Mouse (Mus musculus) right cerebral cortex, postnatal 4 days (tissue): Measurements from ENCODE around the gene Ccne1.
"Not testable (repeated sequence)": the region's sequence is repeated elsewhere in the genome, so short reads cannot be mapped to it uniquely, and the experiment has no call there.

Experiments used
- DNase-seq: peaks from one replicate; pipeline ENCODE4 v3.0.0-alpha.2; 2022

Gene Ccne1

GRCm38 (mm10) chr7:38107371-38108259 lies at the start of gene Ccne1:
TSS of gene Ccne1 (minus strand) at chr7:38107534.
- peak; percentile 99 for DNase-seq

- DNase-seq: no peak
Measured at GRCm38 (mm10) chr7:38155829-38156228, 48.5 kb upstream of the Ccne1 start.

GRCm38 (mm10) chr7:38152571-38152970 lies 45.2 kb upstream of the Ccne1 start:
- no peak for DNase-seq

GRCm38 (mm10) chr7:38151706-38152312 lies 44.5 kb upstream of the Ccne1 start:
- DNase-seq: peak; percentile 36

GRCm38 (mm10) chr7:38147477-38147876 lies 40.1 kb upstream of the Ccne1 start:
- DNase-seq: no peak

GRCm38 (mm10) chr7:38141747-38142545 lies 34.6 kb upstream of the Ccne1 start:
- DNase-seq: peak; percentile 95

GRCm38 (mm10) chr7:38140324-38140723 lies 33.0 kb upstream of the Ccne1 start:
- DNase-seq: peak; percentile 43

DNA sequence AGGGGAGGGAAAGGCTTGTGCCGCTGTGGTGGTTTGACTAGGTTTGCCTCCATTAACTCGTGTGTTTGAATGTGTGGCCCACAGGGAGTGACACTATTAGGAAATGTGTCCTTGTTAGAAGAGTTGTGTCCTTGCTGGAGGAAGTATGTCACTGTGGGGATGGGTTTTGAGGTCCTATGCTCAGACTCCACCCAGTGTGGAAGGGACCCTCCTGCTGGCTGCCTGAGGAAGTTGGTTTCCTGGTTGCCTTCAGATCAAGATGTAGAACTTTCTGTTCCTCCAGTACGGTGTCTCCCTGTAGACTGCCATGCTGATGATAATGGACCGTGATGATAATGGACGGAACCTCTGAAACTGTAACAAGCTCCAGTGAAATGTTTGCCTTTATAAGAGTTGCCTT lies 27.1 kb upstream of the Ccne1 start:
- no peak for DNase-seq

DNA sequence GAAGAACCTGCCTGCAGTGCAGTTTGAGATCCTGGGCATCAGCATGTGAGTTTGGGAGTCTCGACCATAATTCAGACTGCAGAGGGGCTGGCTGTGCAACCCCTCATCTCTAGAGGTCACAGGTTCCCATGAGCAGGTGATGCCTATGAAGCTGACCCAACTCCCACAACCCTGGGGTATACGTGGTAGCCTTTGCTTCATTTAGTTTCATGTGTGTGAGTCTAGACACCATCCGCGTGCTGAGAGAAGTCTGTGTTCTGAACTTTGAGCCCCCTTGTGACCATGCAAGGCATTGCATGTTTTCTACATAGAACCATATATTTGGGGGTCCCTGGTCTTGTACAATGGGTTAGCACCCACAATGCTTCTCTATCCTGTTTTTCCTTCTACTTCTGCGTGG lies 23.9 kb upstream of the Ccne1 start:
- peak; percentile 55 for DNase-seq

DNA sequence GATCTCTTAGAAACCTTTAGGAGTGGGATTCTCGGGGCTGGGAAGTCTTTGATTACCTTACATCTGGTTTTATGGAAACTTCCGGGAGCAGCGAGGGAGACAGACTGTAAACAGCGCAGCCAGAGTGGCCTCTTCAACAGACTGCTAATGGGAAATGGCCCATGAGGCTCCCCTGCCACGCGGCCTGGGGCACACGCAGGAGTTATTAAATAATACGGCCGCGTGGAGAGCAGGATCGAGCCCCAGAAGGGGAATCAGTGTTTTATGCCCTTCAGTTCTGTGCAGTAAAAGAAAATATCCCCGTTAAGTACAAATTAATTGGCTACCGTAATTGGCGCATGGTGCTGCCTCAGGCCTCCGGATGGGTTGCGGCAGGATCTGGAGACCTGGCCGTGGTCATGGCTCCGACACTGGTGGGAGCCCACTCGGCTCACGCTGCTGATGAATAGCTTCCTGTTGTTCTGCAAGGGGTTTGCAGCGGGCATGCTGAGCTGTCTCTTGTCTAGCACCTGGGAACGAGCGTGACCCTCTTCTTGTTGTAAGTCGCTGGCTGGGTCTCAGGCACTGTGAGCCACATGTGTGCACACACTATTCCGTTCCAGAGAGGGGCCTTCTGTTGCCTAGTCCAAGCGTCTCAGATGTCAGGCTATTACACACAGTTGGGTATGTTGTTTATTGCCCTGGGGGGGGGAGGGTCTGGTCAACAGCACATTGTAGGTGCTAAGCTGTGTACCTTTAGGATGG lies 22.8 kb upstream of the Ccne1 start:
- no peak for DNase-seq

DNA sequence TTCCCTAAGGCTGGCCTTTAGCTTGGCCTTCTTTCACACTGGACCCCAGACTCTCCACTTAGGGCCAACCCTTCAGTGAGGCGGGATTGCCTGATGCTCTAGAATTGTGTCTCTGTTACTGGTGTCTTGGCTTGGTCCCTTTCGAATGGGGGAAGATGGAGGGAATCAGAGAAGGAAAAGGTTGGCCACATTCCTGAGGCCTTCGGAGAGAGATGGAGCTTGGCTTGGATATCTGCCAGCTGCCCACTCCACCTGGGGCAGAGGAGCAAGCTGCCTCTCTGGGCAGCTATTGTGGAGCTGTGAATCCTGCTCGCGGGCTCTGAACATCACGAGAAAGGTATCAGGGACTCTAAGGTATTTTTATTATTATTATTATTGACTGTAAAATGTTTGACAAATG lies 22.2 kb upstream of the Ccne1 start:
- DNase-seq: no peak

GRCm38 (mm10) chr7:38128256-38128655 lies 20.9 kb upstream of the Ccne1 start:
- not testable (repeated sequence) for DNase-seq

GRCm38 (mm10) chr7:38125565-38126159 lies 18.3 kb upstream of the Ccne1 start:
- DNase-seq: peak; percentile 34

- not testable (repeated sequence) for DNase-seq
Measured at GRCm38 (mm10) chr7:38124164-38124563, 16.8 kb upstream of the Ccne1 start.

- no peak for DNase-seq
Measured at GRCm38 (mm10) chr7:38118594-38118993, 11.3 kb upstream of the Ccne1 start.

- no peak for DNase-seq
Measured at GRCm38 (mm10) chr7:38112451-38112850, 5.1 kb upstream of the Ccne1 start.

- no peak for DNase-seq
Measured at GRCm38 (mm10) chr7:38111996-38112395, 4.7 kb upstream of the Ccne1 start.

- no peak for DNase-seq
Measured at GRCm38 (mm10) chr7:38108260-38108632, 912 bp upstream of the Ccne1 start.

DNA sequence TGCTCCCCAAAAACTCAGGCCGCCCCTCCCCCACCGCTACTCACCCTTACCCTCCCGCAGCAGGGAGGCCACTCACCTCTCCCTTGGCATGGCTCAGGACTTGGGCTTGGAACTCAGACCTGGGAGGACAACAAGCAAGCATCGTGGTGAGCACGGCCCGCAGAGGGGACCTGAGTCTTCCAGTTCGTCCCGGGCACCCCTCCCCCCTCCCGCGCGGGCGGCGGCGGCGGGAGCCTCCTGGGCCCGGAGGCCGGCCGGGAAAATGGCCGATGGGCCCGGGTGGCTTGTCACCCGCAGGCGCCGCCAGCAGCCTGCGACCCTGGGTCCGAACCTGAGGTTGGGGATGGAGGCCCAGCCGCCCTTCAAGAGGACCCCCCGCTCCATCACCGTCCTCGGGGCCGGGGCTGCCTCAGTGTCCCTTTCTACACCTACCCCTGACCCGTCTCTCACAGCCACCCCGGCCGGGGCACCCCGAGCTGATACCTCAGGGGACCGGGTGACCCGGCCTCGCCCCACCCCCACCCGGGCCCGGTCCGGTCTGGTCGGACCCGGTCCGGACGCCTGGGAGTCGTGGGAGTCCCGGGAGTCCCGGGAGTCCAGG lies 523 bp downstream of the Ccne1 start:
- DNase-seq: peak; percentile 39

DNA sequence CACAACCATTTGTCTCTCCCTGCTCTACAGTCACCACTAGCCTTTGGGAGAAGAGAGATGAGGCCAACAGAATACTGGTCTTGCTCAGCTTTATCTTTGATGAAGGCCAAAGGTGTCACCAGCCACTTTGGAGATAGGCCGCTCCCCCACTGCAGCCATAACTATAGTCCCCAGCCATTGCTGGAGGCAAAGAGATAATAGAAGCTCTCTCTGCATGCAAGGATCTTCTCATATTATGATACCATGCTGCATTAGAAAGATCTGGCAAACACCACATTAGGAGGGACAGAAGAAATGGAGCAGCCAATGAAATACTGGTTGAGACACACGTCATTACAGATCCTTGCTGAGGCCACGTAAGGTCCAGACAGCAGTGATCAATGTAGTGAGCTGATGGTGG lies 2.0 kb downstream of the Ccne1 start:
- no peak for DNase-seq

DNA sequence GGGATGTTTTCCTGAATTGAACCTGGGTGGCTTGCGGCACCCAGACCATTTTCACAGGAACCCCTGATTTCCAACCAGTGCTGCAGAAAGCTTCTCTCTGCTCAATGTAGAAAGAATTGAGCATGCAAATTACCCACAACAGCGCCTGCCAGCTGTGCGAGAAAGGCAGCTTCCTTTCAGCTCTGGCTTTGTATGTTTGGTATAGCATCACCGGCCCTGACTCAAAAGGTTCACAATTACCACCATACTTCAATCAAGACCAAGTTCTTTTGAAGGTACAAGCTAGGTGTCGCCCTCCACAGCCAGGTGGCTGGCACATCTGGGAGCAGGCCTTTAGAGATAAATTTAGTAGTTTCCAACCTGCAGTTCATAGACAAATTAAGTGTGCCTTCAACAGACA lies 3.2 kb downstream of the Ccne1 start:
- DNase-seq: no peak

GRCm38 (mm10) chr7:38094353-38094752 lies 13.0 kb downstream of the Ccne1 start:
- no peak for DNase-seq
